Mouse (Mus musculus) olfactory bulb, adult 2 months (tissue): Measurements from ENCODE around the gene Atp6v0e.

Source experiments
- CTCF ChIP-seq: fragments of 200-500 bp; IDR thresholded peaks from 2 replicates; pipeline ENCODE4 v1.5.1; 2012; ENCODE audit warnings: low read depth, mild to moderate bottlenecking, low read length, moderate library complexity; ENCODE audit not compliant: insufficient read depth
- POLR2A ChIP-seq: fragments of 200-500 bp; IDR thresholded peaks from 2 replicates; pipeline ENCODE4 v1.6.1; 2012; ENCODE audit warnings: mild to moderate bottlenecking, low read depth, low read length, moderate library complexity; ENCODE audit not compliant: insufficient read depth

DNA sequence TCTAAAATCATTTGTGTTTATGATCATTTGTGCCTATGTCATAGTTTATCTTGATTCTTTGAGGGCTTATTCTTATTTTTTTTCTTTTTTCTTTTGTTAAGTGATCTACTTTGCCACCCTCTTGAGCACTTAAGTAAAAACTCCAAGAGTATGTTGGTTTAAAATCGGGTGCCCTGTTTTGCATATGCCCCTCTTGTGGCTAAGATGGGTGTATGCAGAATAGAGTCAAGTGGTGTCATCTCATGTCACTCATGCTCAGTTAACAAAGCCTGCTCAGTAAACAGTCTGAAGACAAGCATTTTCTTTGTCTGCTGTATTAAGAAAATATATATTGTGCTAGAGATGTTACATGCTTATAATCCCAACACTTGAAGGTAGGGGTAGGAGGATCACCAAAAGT, 80.3 kb downstream of the Atp6v0e start:
- TF ChIP-seq CTCF (no peak), POLR2A (no peak)
